Mouse (Mus musculus) hindbrain, postnatal 0 days (tissue): ENCODE measurements around the gene Morf4l1. TPM values are rescaled to one million over a fixed set of nuclear protein-coding genes. Genes with fewer than 3 reads are reported as not detected.
A peak's percentile ranks its signal among the peaks of the same experiment; 100 is the strongest.
"Not testable (repeated sequence)": the region's sequence is repeated elsewhere in the genome, so short reads cannot be mapped to it uniquely, and the experiment has no call there.

Source experiments
- ATAC-seq: fragments of 200-750 bp; cut with Nextera tagmentation; 2 replicates; pipeline ENCODE4 v1.8.0; 2017; ENCODE audit warnings: mild to moderate bottlenecking, moderate TSS enrichment, moderate library complexity
- DNase-seq: peaks from one replicate; pipeline ENCODE4 v3.0.0-alpha.2; 2015; ENCODE audit warnings: low spot score
- H3K27ac ChIP-seq: fragments of 300-500 bp; sonication (generic); 2 replicates; pipeline ENCODE4 v1.5.1; 2014; ENCODE audit warnings: mild to moderate bottlenecking
- H3K27me3 ChIP-seq: fragments of 300-500 bp; sonication (generic); 2 replicates; pipeline ENCODE4 v1.6.1; 2014; ENCODE audit warnings: low read length, mixed read lengths; ENCODE audit not compliant: insufficient read depth
- H3K36me3 ChIP-seq: fragments of 300-500 bp; sonication (generic); 2 replicates; pipeline ENCODE4 v1.6.1; 2014; ENCODE audit warnings: low read length, mixed read lengths; ENCODE audit not compliant: insufficient read depth
- H3K4me1 ChIP-seq: fragments of 300-500 bp; sonication (generic); 2 replicates; pipeline ENCODE4 v1.6.1; 2014; ENCODE audit warnings: antibody characterized with exemption, low read length, mixed read lengths; ENCODE audit not compliant: insufficient read depth
- H3K4me2 ChIP-seq: fragments of 300-500 bp; sonication (generic); 2 replicates; pipeline ENCODE4 v1.6.1; 2014; ENCODE audit warnings: low read depth, mild to moderate bottlenecking, low read length, moderate library complexity, mixed read lengths
- H3K4me3 ChIP-seq: fragments of 300-500 bp; sonication (generic); 2 replicates; pipeline ENCODE4 v1.5.1; 2014; ENCODE audit warnings: low read length
- H3K9ac ChIP-seq: fragments of 300-500 bp; sonication (generic); replicated peaks from 2 replicates; pipeline ENCODE4 v1.6.1; 2014; ENCODE audit warnings: mild to moderate bottlenecking, low read length, moderate library complexity, mixed read lengths
- H3K9me3 ChIP-seq: fragments of 300-500 bp; sonication (generic); 2 replicates; pipeline ENCODE4 v1.6.1; 2016; ENCODE audit warnings: low read length, mixed read lengths
- CTCF ChIP-seq: IDR thresholded peaks from 2 replicates; pipeline ENCODE4 v1.5.1; 2016; ENCODE audit warnings: antibody characterized with exemption, control low read depth, low read depth
- WGBS: fragments of 180-500 bp; shearing (Covaris S2); extraction: QIAGEN DNeasy Blood & Tissue Kit; methylation state at CpG from one replicate; pipeline ENCODE4 v1.1.7; 2014; 5-methylcytosine and 5-hydroxymethylcytosine counted together
- polyA plus RNA-seq: library from polyadenylated mRNA; unstranded; fragments of >200 nt; fragmentation: Nextera tagmentation; extraction: Ambion mirVana; gene quantifications from 2 replicates; pipeline ENCODE4 v1.2.1, GENCODE M21; 2015
- total RNA-seq: library from RNA; depleted of rRNA; stranded (reverse); fragments of >200 nt; gene quantifications from 2 replicates; pipeline ENCODE4 v1.2.3, GENCODE M21; 2014

Gene Morf4l1
- total and polyA plus RNA-seq, 2 experiments from 2014 or later, result 179 to 527 TPM

DNA sequence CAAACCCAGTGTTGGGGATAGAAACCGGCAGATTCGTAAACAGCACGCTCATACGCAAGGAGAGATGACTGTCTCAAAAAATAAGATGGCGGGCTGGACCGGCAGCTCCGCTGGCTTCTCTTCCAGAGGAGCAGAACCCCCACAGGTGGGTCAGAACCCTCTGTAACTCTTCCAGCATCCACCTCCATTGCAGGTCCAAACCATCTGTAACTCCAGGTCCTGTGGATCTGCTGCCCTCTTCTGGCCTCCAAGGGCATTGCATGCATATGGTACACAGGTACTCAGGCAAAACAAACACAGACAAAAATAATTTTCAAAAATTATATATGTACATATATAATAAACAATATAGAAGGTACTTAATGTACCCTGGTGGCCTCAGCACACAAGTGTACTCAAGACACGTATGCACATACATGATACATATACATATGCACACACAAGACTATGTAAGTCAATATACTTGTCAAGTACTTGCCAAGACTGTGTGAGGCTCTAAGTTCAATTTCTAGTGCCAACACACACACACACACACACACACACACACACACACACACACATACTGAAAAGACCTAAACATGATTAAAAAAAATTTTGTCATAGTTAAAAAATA is 37.6 kb downstream of the Morf4l1 start:
- Histone ChIP-seq H3K27ac (no peak overlapping the region), H3K27me3 (no peaks in the 10 kb centered on the region), H3K4me1 (no peaks in the 10 kb centered on the region), H3K36me3 (no peaks in the 10 kb centered on the region), H3K4me3 (no peak overlapping the region), H3K9ac (no peak overlapping the region), H3K4me2 (no peak overlapping the region), H3K9me3 (no peaks in the 10 kb centered on the region)
- WGBS, result 61% methylated on average over 8 of the region's 8 CpGs
- peak; percentile 88 for TF ChIP-seq CTCF
- DNase-seq, result peak; percentile 54
- ATAC-seq, result peak; percentile 46

DNA sequence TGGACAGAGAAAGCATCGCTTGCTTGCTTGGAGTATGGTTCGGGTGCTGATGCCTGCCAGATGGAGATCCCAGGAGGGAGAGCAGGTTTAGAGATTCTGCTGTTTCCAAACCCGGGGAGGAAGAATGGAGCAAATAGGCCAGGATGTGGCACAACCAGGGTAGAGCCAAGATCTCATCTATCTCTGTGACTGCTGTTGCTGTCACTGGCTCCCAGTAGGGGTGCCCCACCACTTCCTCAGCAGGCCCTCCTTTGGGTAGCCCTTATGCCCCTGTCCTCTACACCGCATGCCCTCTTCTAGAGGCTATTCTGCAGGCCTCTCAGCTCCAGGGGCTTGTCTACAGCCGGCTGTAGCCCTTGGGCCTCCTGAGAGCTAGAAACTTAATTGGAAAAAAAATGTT is 38.4 kb downstream of the Morf4l1 start:
- H3K4me1 ChIP-seq, result no peaks in the 10 kb centered on the region
- no peaks in the 10 kb centered on the region for H3K27me3 ChIP-seq
- no peaks in the 10 kb centered on the region for H3K9me3 ChIP-seq
- ATAC-seq, result no peak
- TF ChIP-seq CTCF, result no peak
- WGBS, result 79% methylated on average over 5 of the region's 5 CpGs
- H3K4me2 ChIP-seq, result no peak overlapping the region
- no peak overlapping the region for H3K4me3 ChIP-seq
- H3K27ac ChIP-seq, result no peak overlapping the region
- no peak overlapping the region for H3K9ac ChIP-seq
- no peaks in the 10 kb centered on the region for H3K36me3 ChIP-seq
- DNase-seq, result no peak

DNA sequence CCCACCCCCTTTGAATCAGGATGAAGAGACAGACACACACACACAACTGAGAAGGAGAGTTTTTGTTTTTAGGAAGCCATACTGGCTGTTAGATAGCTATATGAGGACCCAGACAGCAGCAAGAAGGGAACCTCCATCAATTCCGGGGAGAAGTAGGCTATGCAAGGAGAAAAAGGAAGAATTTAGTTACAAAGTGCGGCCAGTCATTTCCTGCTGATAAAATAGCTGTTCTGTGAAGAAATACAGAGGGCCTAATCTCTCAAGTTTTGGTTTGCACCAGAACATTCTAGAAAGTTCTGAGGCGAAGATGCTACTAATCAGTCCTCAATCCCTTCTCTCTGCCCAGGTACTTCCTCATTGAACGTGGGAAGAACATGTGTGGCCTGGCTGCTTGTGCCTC is 39.2 kb downstream of the Morf4l1 start:
- Histone ChIP-seq H3K27ac (no peak overlapping the region), H3K4me3 (no peak overlapping the region), H3K4me2 (no peak overlapping the region), H3K9ac (no peak overlapping the region), H3K9me3 (no peaks in the 10 kb centered on the region), H3K36me3 (no peaks in the 10 kb centered on the region), H3K27me3 (no peaks in the 10 kb centered on the region), H3K4me1 (no peaks in the 10 kb centered on the region)
- ATAC-seq (no peak), DNase-seq (no peak)
- no peak for TF ChIP-seq CTCF
- 91% methylated on average over 4 of the region's 4 CpGs for WGBS

DNA sequence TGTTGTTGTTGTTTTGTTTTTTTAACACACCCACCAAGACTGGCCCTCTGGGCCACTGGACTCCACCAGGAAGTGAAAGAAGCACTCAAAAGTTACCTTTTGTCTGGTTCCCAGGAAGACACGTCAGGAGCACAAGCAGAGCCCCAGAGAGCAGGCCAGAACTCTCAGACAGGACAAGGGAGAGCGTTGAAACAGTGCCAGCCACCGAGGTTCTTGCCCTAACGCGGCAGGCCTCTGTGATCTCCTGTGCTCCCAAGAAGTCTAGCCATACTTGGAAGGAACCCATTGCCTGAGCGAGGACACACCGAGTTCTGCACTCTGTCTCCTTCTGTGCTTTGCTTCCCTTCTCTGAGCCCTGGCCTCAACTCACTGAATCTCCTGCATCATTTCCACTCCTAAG is 44.4 kb downstream of the Morf4l1 start:
- Histone ChIP-seq H3K4me1 (no peaks in the 10 kb centered on the region), H3K4me2 (no peak overlapping the region), H3K27ac (no peak overlapping the region), H3K9ac (no peak overlapping the region), H3K4me3 (no peak overlapping the region), H3K9me3 (no peaks in the 10 kb centered on the region), H3K36me3 (no peaks in the 10 kb centered on the region), H3K27me3 (no peaks in the 10 kb centered on the region)
- DNase-seq (no peak), ATAC-seq (no peak)
- TF ChIP-seq CTCF, result no peak
- 77% methylated on average over 7 of the region's 7 CpGs for WGBS

DNA sequence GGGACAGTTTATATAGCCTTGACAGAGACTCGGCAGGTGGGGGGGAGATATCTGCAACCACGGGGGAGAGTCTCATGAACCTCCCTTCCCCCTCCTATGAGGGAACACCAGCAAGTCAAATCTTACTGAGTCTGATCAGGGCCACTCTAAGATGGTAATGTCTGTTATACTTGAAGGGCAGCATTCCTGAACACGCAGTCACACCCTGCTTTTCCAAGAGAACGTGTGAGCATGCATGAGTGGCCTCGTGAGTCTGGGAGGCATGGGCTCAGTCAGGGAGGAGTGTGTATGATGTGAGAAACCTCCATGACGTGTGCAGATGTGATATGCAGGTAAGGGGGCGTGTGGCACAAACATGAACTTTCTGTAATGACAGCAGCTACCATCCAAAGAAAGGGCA is 45.1 kb downstream of the Morf4l1 start:
- H3K36me3 ChIP-seq, result no peaks in the 10 kb centered on the region
- ATAC-seq (no peak), DNase-seq (no peak)
- no peaks in the 10 kb centered on the region for H3K4me1 ChIP-seq
- 84% methylated on average over 7 of the region's 7 CpGs for WGBS
- H3K9ac ChIP-seq, result no peak overlapping the region
- no peak overlapping the region for H3K4me3 ChIP-seq
- H3K9me3 ChIP-seq, result no peaks in the 10 kb centered on the region
- no peak overlapping the region for H3K4me2 ChIP-seq
- H3K27ac ChIP-seq, result no peak overlapping the region
- no peak for TF ChIP-seq CTCF
- H3K27me3 ChIP-seq, result no peaks in the 10 kb centered on the region

DNA sequence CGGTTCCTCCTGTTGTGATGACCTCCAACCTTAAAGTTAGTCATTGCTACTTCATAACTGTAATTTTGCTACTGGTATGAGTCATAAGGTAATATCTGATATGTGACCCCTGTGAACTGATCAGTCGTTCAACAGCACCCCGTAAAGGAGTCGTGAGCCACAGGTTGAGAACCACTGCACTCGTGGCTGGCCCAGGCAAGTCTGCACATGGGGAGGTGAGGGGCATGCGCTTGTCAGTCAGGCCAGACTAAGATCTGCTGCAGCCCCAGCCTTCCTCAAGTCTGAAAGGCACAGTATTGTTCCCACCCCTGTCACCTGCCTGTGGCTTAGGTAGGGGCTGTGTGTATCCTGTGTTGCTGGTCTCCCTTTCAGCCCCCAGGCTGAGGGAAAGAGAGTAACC is 45.8 kb downstream of the Morf4l1 start:
- Histone ChIP-seq H3K4me3 (no peak overlapping the region), H3K27me3 (no peaks in the 10 kb centered on the region), H3K4me1 (no peaks in the 10 kb centered on the region), H3K4me2 (no peak overlapping the region), H3K9me3 (no peaks in the 10 kb centered on the region), H3K36me3 (no peaks in the 10 kb centered on the region), H3K27ac (no peak overlapping the region), H3K9ac (no peak overlapping the region)
- ATAC-seq (no peak), DNase-seq (no peak)
- 89% methylated on average over 6 of the region's 6 CpGs for WGBS
- TF ChIP-seq CTCF, result no peak

- Histone ChIP-seq H3K36me3 (no peaks in the 10 kb centered on the region), H3K9me3 (no peaks in the 10 kb centered on the region), H3K4me1 (no peaks in the 10 kb centered on the region), H3K9ac (no peak overlapping the region), H3K4me3 (no peak overlapping the region), H3K4me2 (no peak overlapping the region), H3K27ac (no peak overlapping the region), H3K27me3 (no peaks in the 10 kb centered on the region)
- ATAC-seq, result no peak; the same call in 1 of the 2 replicates
- no peak for TF ChIP-seq CTCF
- no peak for DNase-seq
- 84% methylated on average over 2 of the region's 2 CpGs for WGBS
Measured at GRCm38 (mm10) chr9:90067341-90067740, 47.2 kb downstream of the Morf4l1 start.

- H3K4me1 ChIP-seq, ATAC-seq, H3K4me2 ChIP-seq, H3K27me3 ChIP-seq, H3K4me3 ChIP-seq, DNase-seq, H3K36me3 ChIP-seq, H3K9ac ChIP-seq, H3K27ac ChIP-seq, H3K9me3 ChIP-seq: not testable (repeated sequence)
- WGBS, result 97% methylated on average over 5 of the region's 5 CpGs
Measured at GRCm38 (mm10) chr9:90060932-90061331, 53.6 kb downstream of the Morf4l1 start.
